ENCODE assay signal across 20 mouse cellular contexts in the genomic region with DNA sequence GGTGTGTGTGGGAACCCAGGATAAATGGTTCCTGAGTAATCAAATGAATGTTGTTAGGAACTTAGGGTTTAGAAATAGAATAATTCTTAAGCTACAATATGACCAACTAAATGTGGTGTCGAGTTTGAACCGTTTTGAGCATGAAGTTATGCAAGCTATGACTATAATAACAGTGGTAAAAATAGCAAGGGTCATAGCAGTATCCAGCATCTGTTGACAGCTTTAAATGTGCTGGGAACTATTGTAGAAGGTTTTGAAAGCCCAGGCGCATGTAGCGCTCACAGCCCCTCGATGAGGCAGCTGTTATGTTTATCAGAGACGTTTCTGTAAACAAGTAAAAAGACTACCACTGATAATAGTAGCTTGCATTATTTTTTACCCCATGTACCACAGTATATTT. TPM values are rescaled to one million over a fixed set of nuclear protein-coding genes. Genes with fewer than 3 reads are reported as not detected.
DNase-seq lines count a peak whose midpoint lies in the region; ATAC-seq and TF ChIP-seq lines count a peak whose summit lies in the region.
"Had no signal": no experiment of that assay in that cellular context is flagged by ENCODE, and none has a peak within 500 bp of the region (broad histone marks: within the 10 kb centered on the region; RNA-seq: fewer than 3 reads in every experiment).

No protein-coding gene starts in this region.

- no peaks in the 10 kb centered on the region for H3K36me3 ChIP-seq in heart, embryonic 10.5 days
- H3K36me3 ChIP-seq in lung, embryonic 15.5 days = no peaks in the 10 kb centered on the region
- no peaks in the 10 kb centered on the region for H3K36me3 ChIP-seq in heart, embryonic 16.5 days (ENCODE audit: control insufficient read depth, insufficient read depth)
- H3K36me3 ChIP-seq: forebrain, embryonic 12.5 days; liver, embryonic 13.5 days had no signal

- no peaks in the 10 kb centered on the region for H3K27me3 ChIP-seq in heart, embryonic 10.5 days (ENCODE audit: insufficient read depth, poor library complexity, severe bottlenecking)
- no peaks in the 10 kb centered on the region for H3K27me3 ChIP-seq in lung, embryonic 15.5 days
- no peaks in the 10 kb centered on the region for H3K27me3 ChIP-seq in heart, embryonic 16.5 days (ENCODE audit: control insufficient read depth, insufficient read depth, low read length)
- H3K27me3 ChIP-seq: forebrain, embryonic 12.5 days; limb, embryonic 13.5 days; liver, embryonic 13.5 days had no signal

- no peak overlapping the region for H3K4me3 ChIP-seq in heart, embryonic 10.5 days
- H3K4me3 ChIP-seq in lung, embryonic 15.5 days = no peak overlapping the region
- H3K4me3 ChIP-seq in embryonic fibroblast, embryonic 13.5 days (ENCODE audit: insufficient read depth, low read length) = no peak overlapping the region
- no peak overlapping the region for H3K4me3 ChIP-seq in heart, embryonic 16.5 days (ENCODE audit: low read length)
- H3K4me3 ChIP-seq: forebrain, embryonic 12.5 days; limb, embryonic 13.5 days; liver, embryonic 13.5 days had no signal

- no peak for TF ChIP-seq POLR2A in embryonic fibroblast, embryonic 13.5 days (IDR thresholded peaks at IDR 0.05; ENCODE audit: low read depth, low read length)

- no peak overlapping the region for H3K9ac ChIP-seq in lung, embryonic 15.5 days
- H3K9ac ChIP-seq in heart, embryonic 16.5 days (ENCODE audit: low read length) = no peak overlapping the region
- H3K9ac ChIP-seq: forebrain, embryonic 12.5 days; limb, embryonic 13.5 days; liver, embryonic 13.5 days had no signal

- H3K4me1 ChIP-seq in heart, embryonic 10.5 days = peaks cover 11% of the 10 kb centered on the region
- peaks cover 40% of the 10 kb centered on the region for H3K4me1 ChIP-seq in lung, embryonic 15.5 days
- no peaks in the 10 kb centered on the region for H3K4me1 ChIP-seq in embryonic fibroblast, embryonic 13.5 days (ENCODE audit: control insufficient read depth, insufficient read depth, low read length)
- peaks cover 30% of the 10 kb centered on the region for H3K4me1 ChIP-seq in heart, embryonic 16.5 days (ENCODE audit: control insufficient read depth, insufficient read depth, low read length)

- 52% methylated on average over 6 of the region's 6 CpGs for WGBS in heart, embryonic 10.5 days
- whole genome bisulfite sequencing in lung, embryonic 15.5 days = 31% methylated on average over 6 of the region's 6 CpGs
- 33% methylated on average over 6 of the region's 6 CpGs for WGBS in heart, embryonic 16.5 days

- ATAC-seq in lung, embryonic 15.5 days (ENCODE audit: borderline replicate concordance, extremely low read depth, low FRiP score, low TSS enrichment) = peak; percentile 81; the same call in 1 of the 2 replicates
- ATAC-seq in heart, embryonic 16.5 days (replicated peaks; ENCODE audit: extremely low read depth, insufficient read depth, low FRiP score) = peak; percentile 88

- no peak for TF ChIP-seq CTCF in embryonic fibroblast, embryonic 13.5 days (IDR thresholded peaks at IDR 0.05; ENCODE audit: borderline replicate concordance, insufficient read depth, low read length)

- no peaks in the 10 kb centered on the region for H3K9me3 ChIP-seq in heart, embryonic 10.5 days
- no peaks in the 10 kb centered on the region for H3K9me3 ChIP-seq in lung, embryonic 15.5 days
- H3K9me3 ChIP-seq in heart, embryonic 16.5 days (replicated peaks; ENCODE audit: control insufficient read depth, low read length) = 0 out of 2 replicates have a peak, but pooled peaks cover 2% of the 10 kb centered on the region
- H3K9me3 ChIP-seq: forebrain, embryonic 12.5 days; limb, embryonic 13.5 days; liver, embryonic 13.5 days had no signal

- no peak overlapping the region for H3K27ac ChIP-seq in heart, embryonic 10.5 days
- H3K27ac ChIP-seq in lung, embryonic 15.5 days = peak overlapping the region; percentile 75
- peak overlapping the region; percentile 47 for H3K27ac ChIP-seq in embryonic fibroblast, embryonic 13.5 days (ENCODE audit: insufficient read depth, low read length)
- H3K27ac ChIP-seq in heart, embryonic 16.5 days (ENCODE audit: low read length) = peak overlapping the region; percentile 91
- H3K27ac ChIP-seq: forebrain, embryonic 12.5 days; limb, embryonic 13.5 days; liver, embryonic 13.5 days had no signal

- DNase-seq in heart, adult 18-20 months = peak; percentile 19 to 34
- DNase-seq in heart, embryonic 10.5 days (ENCODE audit: low spot score) = no peak
- DNase-seq in lung, adult 18-20 months = no peak
- no peak for DNase-seq in retina, embryonic 14.5 days (ENCODE audit: low spot score)
- no peak for DNase-seq in thymus, adult 18-20 months
- DNase-seq: cerebellum, adult 2 months; cerebellum, postnatal 36 days; gastrocnemius, postnatal 14 days; kidney, adult 18-20 months; kidney, postnatal 10 days; layer of hippocampus, adult 9-11 months; liver, embryonic 13.5 days; right cerebral cortex, adult 18-20 months; thymus, postnatal 25 days had no signal

- no peak overlapping the region for H3K4me2 ChIP-seq in lung, embryonic 15.5 days
- H3K4me2 ChIP-seq in heart, embryonic 16.5 days (ENCODE audit: low read depth, low read length) = no peak overlapping the region
- H3K4me2 ChIP-seq: forebrain, embryonic 12.5 days; limb, embryonic 13.5 days; liver, embryonic 13.5 days; midbrain, embryonic 11.5 days had no signal

RNA-seq across cellular contexts. Expression of a gene that starts 25.9 kb away (rescaled TPM):
- 10 to 100 TPM; 34.2 to 43.1 TPM for total RNA-seq in heart, adult 18-20 months (2021)
- polyA plus RNA-seq in heart, embryonic 10.5 days (2016; fragmentation: Nextera tagmentation; extraction: Ambion mirVana) = 23.3 and 24.2 TPM in 2 replicates
- polyA plus RNA-seq in lung, embryonic 15.5 days (2015; fragmentation: Nextera tagmentation; extraction: Ambion mirVana) = 53.7 and 59.3 TPM in 2 replicates
- 65.8 and 66.4 TPM in 2 replicates for polyA plus RNA-seq in embryonic fibroblast, embryonic 13.5 days (2011; ENCODE audit: insufficient read length, low read depth, missing spikeins)
- polyA plus RNA-seq in heart, embryonic 16.5 days (2015; fragmentation: Nextera tagmentation; extraction: Ambion mirVana) = 49.6 and 56.9 TPM in 2 replicates

Comparison
In these comparisons a context has a peak if more than half of its experiments do, and no peak if none do; other contexts are left out.
1. DNase-seq: peak in heart, adult 18-20 months (2 of 2); none in heart, embryonic 10.5 days (single experiment), lung, adult 18-20 months (0 of 2), retina, embryonic 14.5 days (single experiment) and thymus, adult 18-20 months (0 of 2).